ENCODE assay signal across 34 mouse cellular contexts in genomic region chr7:145256092-145256491, GRCm38 (mm10). TPM values are rescaled to one million over a fixed set of nuclear protein-coding genes. Genes with fewer than 3 reads are reported as not detected.
DNase-seq lines count a peak whose midpoint lies in the region; TF ChIP-seq lines count a peak whose summit lies in the region.
"Had no signal": no experiment of that assay in that cellular context is flagged by ENCODE, and none has a peak within 500 bp of the region (broad histone marks: within the 10 kb centered on the region; RNA-seq: fewer than 3 reads in every experiment).

No protein-coding gene starts in this region.

- no peak for TF ChIP-seq POLR2A in cerebellum, adult 2 months (IDR thresholded peaks at IDR 0.05; ENCODE audit: borderline replicate concordance, insufficient read depth, low read length)

- peak; percentile 27 for DNase-seq in adrenal gland, postnatal 10 days
- no peak for DNase-seq in adrenal gland, postnatal 14 days
- peak; percentile 39 to 42 for DNase-seq in cerebellum, adult 2 months
- DNase-seq in cerebellum, postnatal 10 days: no peak
- peak; percentile 43 to 52 for DNase-seq in cerebellum, postnatal 25 days
- DNase-seq in cerebellum, postnatal 36 days: no peak
- DNase-seq in limb, embryonic 10.5 days (ENCODE audit: low spot score): no peak
- DNase-seq: adrenal gland, postnatal 25 days; B cell, adult 2 months; embryo, embryonic 11 days; gastrocnemius, postnatal 25 days; heart, adult 18-20 months; heart, postnatal 10 days; heart, postnatal 4 days; kidney, adult 18-20 months; kidney, adult 9 months had no signal

- no peaks in the 10 kb centered on the region for H3K9me3 ChIP-seq in limb, embryonic 10.5 days (replicated peaks)
- H3K9me3 ChIP-seq: embryonic facial prominence, embryonic 10.5 days; embryonic facial prominence, embryonic 13.5 days; forebrain, embryonic 12.5 days; forebrain, embryonic 15.5 days; G1E; heart, embryonic 12.5 days; heart, embryonic 15.5 days had no signal

- no peaks in the 10 kb centered on the region for H3K27me3 ChIP-seq in cerebellum, adult 2 months (ENCODE audit: control insufficient read depth, insufficient read depth, low read length)
- H3K27me3 ChIP-seq in limb, embryonic 10.5 days (ENCODE audit: low read depth, poor library complexity, severe bottlenecking): no peaks in the 10 kb centered on the region
- H3K27me3 ChIP-seq: CH12.LX; embryonic facial prominence, embryonic 13.5 days; forebrain, embryonic 12.5 days; forebrain, embryonic 15.5 days; heart, embryonic 12.5 days; heart, embryonic 15.5 days had no signal

- no peak for TF ChIP-seq CTCF in cerebellum, adult 2 months (IDR thresholded peaks at IDR 0.05; ENCODE audit: borderline replicate concordance, insufficient read depth, low read depth, low read length)

- H3K36me3 ChIP-seq in limb, embryonic 10.5 days: peaks cover 29% of the 10 kb centered on the region
- H3K36me3 ChIP-seq: forebrain, embryonic 15.5 days had no signal

- H3K4me1 ChIP-seq in cerebellum, adult 2 months (ENCODE audit: control insufficient read depth, insufficient read depth, low read length): peaks cover 30% of the 10 kb centered on the region
- peaks cover 4% of the 10 kb centered on the region for H3K4me1 ChIP-seq in limb, embryonic 10.5 days
- H3K4me1 ChIP-seq: embryonic facial prominence, embryonic 10.5 days; forebrain, embryonic 15.5 days had no signal

- no peak overlapping the region for H3K4me3 ChIP-seq in cerebellum, adult 2 months (replicated peaks; ENCODE audit: insufficient read depth, low read depth, low read length)
- H3K4me3 ChIP-seq in limb, embryonic 10.5 days: no peak overlapping the region
- H3K4me3 ChIP-seq: embryonic facial prominence, embryonic 10.5 days; embryonic facial prominence, embryonic 13.5 days; erythroblast, embryonic 14.5 days; forebrain, embryonic 12.5 days; forebrain, embryonic 15.5 days; heart, embryonic 12.5 days; heart, embryonic 15.5 days had no signal

- WGBS in cerebellum, adult 2 months: 56% methylated on average over 1 of the region's 1 CpGs
- 100% methylated on average over 1 of the region's 1 CpGs for WGBS in limb, embryonic 10.5 days

- H3K27ac ChIP-seq in cerebellum, adult 2 months (ENCODE audit: insufficient read depth, low read length): no peak overlapping the region
- 0 out of 2 replicates have a peak overlapping the region, but pooled peaks have one; percentile 8 for H3K27ac ChIP-seq in limb, embryonic 10.5 days
- H3K27ac ChIP-seq: embryonic facial prominence, embryonic 10.5 days; embryonic facial prominence, embryonic 13.5 days; forebrain, embryonic 12.5 days; forebrain, embryonic 15.5 days; heart, embryonic 15.5 days; hindbrain, embryonic 14.5 days; hindbrain, postnatal 0 days had no signal

RNA-seq across cellular contexts. Expression of gene Tpcn2, which starts 27.7 kb away (rescaled TPM):
- 10 to 100 TPM; 12.4 to 18.4 TPM for total RNA-seq in adrenal gland, postnatal 10 days (2021)
- total RNA-seq in adrenal gland, postnatal 14 days (2021): 13.3 and 16.8 TPM in 2 replicates
- polyA plus RNA-seq in cerebellum, adult 2 months (2012; rRNA removed): 24.4 and 29.0 TPM in 2 replicates
- 7.2 TPM in 2 replicates for polyA plus RNA-seq in limb, embryonic 10.5 days (2016; fragmentation: Nextera tagmentation; extraction: Ambion mirVana)
- polyA plus RNA-seq: erythroblast, embryonic 14.5 days had no signal

RNA-seq across cellular contexts. Expression of gene Mrgprf, which starts 44.5 kb away (rescaled TPM):
- 1 to 10 TPM; 4.3 to 4.6 TPM for total RNA-seq in adrenal gland, postnatal 10 days (2021)
- total RNA-seq in adrenal gland, postnatal 14 days (2021): 2.0 and 2.7 TPM in 2 replicates
- polyA plus RNA-seq in cerebellum, adult 2 months (2012; rRNA removed): 24.0 and 30.8 TPM in 2 replicates
- 0.09 TPM in 1 of 2 replicates, not detected in the other for polyA plus RNA-seq in limb, embryonic 10.5 days (2016; fragmentation: Nextera tagmentation; extraction: Ambion mirVana)
- total RNA-seq: CH12.LX had no signal
- polyA plus RNA-seq: erythroblast, embryonic 14.5 days; G1E; inflammation-experienced regulatory T-cells, adult 6 months had no signal

RNA-seq across cellular contexts. Expression of gene 1810010D01Rik, which starts 48.2 kb away (rescaled TPM):
- total RNA-seq in adrenal gland, postnatal 10 days (2021): under 1 TPM in 1 of 2 experiments, not detected in 1; 0.58 TPM
- not detected in 2 replicates for total RNA-seq in adrenal gland, postnatal 14 days (2021)
- 11.3 and 13.6 TPM in 2 replicates for polyA plus RNA-seq in cerebellum, adult 2 months (2012; rRNA removed)
- 0.33 TPM in 1 of 2 replicates, not detected in the other for polyA plus RNA-seq in limb, embryonic 10.5 days (2016; fragmentation: Nextera tagmentation; extraction: Ambion mirVana)
- total RNA-seq: CH12.LX; G1E; gastrocnemius, adult 8-10 months; gastrocnemius, postnatal 25 days; heart, postnatal 10 days had no signal
- polyA plus RNA-seq: embryonic facial prominence, embryonic 10.5 days; erythroblast, embryonic 14.5 days; G1E; heart, embryonic 15.5 days; hindbrain, embryonic 14.5 days; hindbrain, postnatal 0 days; inflammation-experienced regulatory T-cells, adult 6 months had no signal

RNA-seq across cellular contexts. Expression of gene Mrgprd, which starts 58.5 kb away (rescaled TPM):
- not detected for total RNA-seq in adrenal gland, postnatal 10 days (2021)
- total RNA-seq in adrenal gland, postnatal 14 days (2021): not detected in 2 replicates
- polyA plus RNA-seq in cerebellum, adult 2 months (2012; rRNA removed): not detected in 2 replicates
- not detected in 2 replicates for polyA plus RNA-seq in limb, embryonic 10.5 days (2016; fragmentation: Nextera tagmentation; extraction: Ambion mirVana)
- total RNA-seq: adrenal gland, postnatal 25 days; CH12.LX; gastrocnemius, adult 8-10 months; gastrocnemius, postnatal 25 days; heart, adult 18-20 months; heart, postnatal 10 days; heart, postnatal 4 days; hindbrain, postnatal 0 days had no signal
- polyA plus RNA-seq: brain, embryonic 14.5 days; cortical plate, adult 2 months; embryonic facial prominence, embryonic 10.5 days; embryonic facial prominence, embryonic 13.5 days; erythroblast, embryonic 14.5 days; forebrain, embryonic 12.5 days; forebrain, embryonic 15.5 days; G1E; gonadal fat pad, adult 2 months; heart, embryonic 12.5 days; heart, embryonic 15.5 days; hindbrain, embryonic 11.5 days; hindbrain, embryonic 14.5 days; hindbrain, postnatal 0 days; inflammation-experienced regulatory T-cells, adult 6 months; intestine, embryonic 16.5 days had no signal

Comparison
In these comparisons a context has a peak if more than half of its experiments do, and no peak if none do; other contexts are left out.
1. DNase-seq: peak in adrenal gland, postnatal 10 days (single experiment), cerebellum, adult 2 months (2 of 2) and cerebellum, postnatal 25 days (2 of 2); none in adrenal gland, postnatal 14 days (single experiment), cerebellum, postnatal 10 days (0 of 2), cerebellum, postnatal 36 days (0 of 2) and limb, embryonic 10.5 days (single experiment).